Mouse (Mus musculus): ENCODE results near the gene Leng9.

The Leng9 gene

DNA sequence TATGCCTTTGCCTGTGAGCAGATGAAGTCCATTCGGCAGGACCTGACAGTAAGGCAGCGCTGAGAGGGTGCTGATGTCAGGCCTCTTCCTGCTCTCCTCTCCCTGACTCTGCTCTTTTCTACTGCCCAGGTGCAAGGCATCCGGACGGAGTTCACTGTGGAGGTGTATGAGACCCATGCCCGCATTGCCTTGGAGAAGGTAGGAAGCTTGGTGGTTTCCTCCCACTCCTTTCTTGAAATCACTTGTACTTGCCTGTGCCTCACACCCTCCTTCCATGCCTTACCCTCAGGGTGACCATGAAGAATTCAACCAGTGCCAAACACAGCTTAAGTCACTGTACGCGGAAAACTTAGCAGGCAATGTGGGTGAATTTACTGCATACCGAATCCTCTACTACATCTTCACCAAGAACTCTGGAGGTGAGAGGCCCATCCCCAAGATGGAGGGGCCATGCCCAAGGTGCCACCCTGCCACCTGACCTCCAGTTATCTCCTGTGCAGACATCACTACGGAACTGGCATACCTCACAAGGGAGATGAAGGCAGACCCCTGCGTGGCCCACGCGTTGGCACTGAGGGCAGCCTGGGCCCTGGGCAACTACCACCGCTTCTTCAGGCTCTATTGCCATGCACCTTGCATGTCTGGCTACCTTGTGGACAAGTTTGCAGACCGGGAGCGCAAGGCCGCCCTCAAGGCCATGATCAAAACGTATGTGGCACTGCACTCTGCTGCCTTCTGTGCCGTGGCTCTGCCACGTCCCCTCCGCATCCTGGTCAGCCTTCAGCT, 5.2 kb downstream of the Leng9 start:
- peak in 1 of 2 experiments; percentile 2 for DNase-seq (ENCODE audit: low spot score in 2 of 2)

DNA sequence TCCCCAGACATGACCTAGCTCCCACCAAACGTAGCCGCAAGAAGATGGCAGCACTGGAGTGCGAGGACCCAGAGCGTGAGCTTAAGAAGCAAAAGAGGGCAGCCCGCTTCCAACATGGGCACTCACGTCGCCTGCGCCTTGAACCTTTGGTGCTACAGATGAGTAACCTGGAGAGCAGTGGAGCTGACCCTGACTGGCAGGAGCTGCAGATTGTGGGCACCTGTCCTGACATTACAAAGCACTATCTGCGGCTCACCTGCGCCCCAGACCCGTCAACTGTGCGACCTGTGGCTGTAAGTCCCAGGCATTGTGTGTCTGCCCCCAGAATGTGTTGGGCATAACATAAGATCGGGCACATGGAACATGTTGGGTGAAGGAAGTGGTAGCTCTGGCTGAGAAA, 6.1 kb downstream of the Leng9 start:
- DNase-seq (ENCODE audit: low spot score in 2 of 2): peak in 1 of 2 experiments; percentile 2

DNA sequence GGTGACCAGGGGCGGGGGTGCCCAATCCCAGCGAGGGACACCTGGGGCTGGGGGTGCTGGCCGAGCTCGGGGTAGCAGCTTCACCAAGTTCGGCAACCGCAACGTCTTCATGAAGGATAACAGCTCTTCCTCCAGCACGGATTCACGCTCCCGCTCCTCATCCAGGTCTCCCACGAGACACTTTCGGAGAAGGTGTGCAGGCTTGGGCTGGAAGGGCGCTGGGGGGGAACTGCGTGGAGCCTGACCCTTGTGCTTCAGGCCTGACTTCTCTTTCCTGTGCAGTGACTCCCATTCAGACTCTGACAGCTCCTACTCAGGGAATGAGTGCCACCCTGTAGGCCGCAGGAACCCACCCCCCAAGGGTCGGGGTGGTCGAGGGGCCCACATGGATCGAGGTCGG, 6.7 kb downstream of the Leng9 start:
- peak in 1 of 2 experiments; percentile 1 for DNase-seq (ENCODE audit: low spot score in 2 of 2)

- peak in 1 of 2 experiments; percentile 1 for DNase-seq (ENCODE audit: low spot score in 2 of 2)
These were observed 7.3 kb downstream of the Leng9 start for GRCm38 (mm10) chr7:4142796-4143445.

DNA sequence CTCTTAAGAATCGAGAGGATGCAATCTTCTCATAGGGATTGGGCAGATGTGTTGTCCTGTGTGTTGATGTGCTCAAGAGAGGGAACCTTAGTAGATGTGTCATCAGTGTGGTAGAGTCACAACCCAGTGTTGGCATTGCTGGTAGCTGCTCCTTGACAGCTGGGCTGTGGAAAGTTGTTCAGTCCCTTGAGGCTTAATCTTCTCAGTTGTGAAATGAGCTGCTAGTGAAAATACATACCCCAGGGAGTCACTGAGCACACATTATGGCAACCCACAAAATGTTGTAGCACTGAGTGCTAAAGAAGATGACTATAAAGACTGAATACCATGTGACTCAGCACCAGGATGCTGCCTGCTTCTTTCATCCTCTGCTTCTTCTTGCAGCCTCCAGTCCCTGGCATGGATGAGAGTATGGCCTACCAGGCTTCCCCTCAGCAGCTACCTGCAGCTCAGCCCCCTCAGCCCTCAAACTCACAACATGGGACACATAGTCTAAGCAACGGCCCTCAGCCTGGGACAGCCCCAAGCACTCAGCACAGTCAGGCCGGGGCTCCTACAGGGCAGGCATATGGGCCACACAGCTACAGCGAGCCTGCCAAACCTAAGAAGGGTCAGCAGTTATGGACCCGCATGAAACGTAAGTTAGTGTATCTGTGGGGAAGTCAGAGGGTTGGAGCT, 8.4 kb downstream of the Leng9 start:
- peak in 1 of 2 experiments; percentile 1 for DNase-seq (ENCODE audit: low spot score in 2 of 2)

- DNase-seq (ENCODE audit: low spot score in 2 of 2): peak in 1 of 2 experiments; percentile 0
These were observed 10.8 kb downstream of the Leng9 start for GRCm38 (mm10) chr7:4139391-4139790.

DNA sequence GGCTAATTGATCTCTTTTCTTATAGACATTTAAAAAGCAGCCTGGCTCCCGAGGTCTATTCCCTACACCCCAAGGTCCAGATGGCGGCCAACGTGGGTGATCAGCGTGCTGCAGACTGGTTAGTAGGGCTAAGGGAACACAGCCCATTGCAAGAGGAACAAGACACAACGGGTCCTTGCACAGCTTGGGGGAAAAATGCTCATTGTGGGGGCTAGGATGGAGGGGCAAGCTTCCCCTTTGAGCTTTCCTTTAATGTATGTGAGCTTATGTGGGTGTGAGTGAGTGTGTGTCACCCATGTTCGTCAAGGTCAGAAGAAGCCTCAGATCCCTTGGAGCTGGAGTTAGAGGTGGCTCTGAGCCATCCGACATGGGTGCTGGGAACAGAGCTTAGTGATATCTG, 11.5 kb downstream of the Leng9 start:
- DNase-seq (ENCODE audit: low spot score in 2 of 2): peak in 1 of 2 experiments; percentile 0

DNA sequence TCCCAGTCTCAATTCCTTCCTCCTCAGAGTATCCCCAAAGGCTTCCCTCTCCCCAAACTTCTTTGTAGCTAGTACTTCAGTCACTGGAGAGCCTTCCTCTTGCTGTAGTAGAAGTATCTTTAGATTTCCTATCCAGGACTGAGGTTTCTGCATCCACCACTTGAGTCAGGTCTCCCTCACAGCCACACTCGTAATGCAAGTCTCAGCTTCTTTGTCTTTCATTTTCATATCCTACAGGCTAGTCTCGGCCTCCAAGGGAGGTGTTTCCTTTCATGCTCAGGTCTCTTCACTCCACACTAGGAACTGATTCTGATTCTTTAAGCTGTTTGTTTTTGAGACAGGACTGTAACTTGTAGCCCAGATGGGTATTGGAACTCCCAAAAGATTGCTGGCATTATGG, 12.0 kb downstream of the Leng9 start:
- peak in 1 of 2 experiments; percentile 0 for DNase-seq (ENCODE audit: low spot score in 2 of 2)

GRCm38 (mm10) chr7:4137746-4138145, 12.4 kb downstream of the Leng9 start:
- DNase-seq (ENCODE audit: low spot score in 2 of 2): peak in 1 of 2 experiments; percentile 0

DNA sequence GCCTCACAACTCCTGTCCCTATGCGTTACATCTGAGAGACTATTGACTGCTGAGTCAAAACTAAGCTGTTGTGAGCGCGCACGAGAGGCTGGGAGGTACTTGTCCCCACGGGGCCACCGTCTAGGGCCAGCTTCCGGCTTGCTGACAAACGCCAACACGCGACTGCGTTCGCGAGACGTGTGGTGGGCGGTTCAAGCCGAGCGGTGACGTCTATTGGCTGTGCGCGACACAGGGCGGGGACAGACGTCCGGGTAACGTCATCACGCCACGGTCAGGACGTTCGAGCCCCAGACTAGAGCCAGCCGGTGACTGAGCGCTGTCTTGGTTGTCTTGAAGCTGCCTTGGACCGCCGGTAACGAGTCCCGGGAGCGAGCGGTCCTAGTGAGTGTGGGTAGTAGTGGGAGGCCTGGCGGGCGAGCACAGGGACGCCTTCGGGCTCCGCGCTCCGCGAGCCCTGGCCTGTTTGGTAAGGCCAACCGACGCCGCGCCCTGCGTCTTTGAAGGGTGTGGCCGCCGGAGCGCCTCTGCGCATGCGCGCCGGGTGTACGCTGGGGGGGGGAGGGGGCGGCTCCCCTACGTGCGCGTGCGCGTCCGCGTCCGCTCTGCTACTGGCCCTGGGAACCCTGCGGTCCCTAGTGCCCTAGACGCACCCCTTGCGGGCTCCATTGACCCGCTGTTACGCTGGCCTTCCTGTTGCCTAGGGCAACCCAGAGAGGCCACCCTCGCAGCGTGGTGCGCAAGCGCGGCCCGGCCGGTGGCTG, 13.2 kb downstream of the Leng9 start, which contains the start of gene Leng8:
Leng8 (plus strand) TSS at position 269 of the 761 bp plus-strand sequence.
- peak; percentile 99 for DNase-seq (ENCODE audit: low spot score in 2 of 2)

GRCm38 (mm10) chr7:4136404-4136770, 13.8 kb downstream of the Leng9 start:
- no peak for DNase-seq (ENCODE audit: low spot score in 2 of 2)

- no peak for DNase-seq (ENCODE audit: low spot score in 2 of 2)
These were observed 15.3 kb downstream of the Leng9 start for GRCm38 (mm10) chr7:4134911-4135310.

- DNase-seq (ENCODE audit: low spot score in 2 of 2): no peak
These were observed 17.2 kb downstream of the Leng9 start for GRCm38 (mm10) chr7:4132998-4133397.

DNA sequence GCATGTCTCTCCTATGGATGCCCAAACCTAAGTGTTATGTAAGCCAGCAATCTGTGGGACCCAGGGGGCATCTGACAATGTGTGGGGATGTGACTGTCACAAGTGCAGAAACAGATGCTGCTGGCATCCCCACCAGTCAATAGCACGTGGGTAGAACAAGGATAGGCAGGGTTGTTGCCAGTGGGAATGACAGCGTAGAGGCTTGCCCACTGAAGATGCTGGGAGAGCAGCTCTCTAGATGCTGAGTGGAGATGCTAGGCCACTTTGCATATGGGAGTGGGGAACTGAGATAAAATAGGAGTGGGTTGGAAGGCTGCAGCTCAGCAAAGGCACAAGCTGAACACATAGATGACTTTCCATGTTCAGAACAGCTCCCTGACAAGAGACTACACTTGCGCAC, 17.6 kb downstream of the Leng9 start:
- peak in 1 of 2 experiments; percentile 55 for DNase-seq (ENCODE audit: low spot score in 2 of 2)

GRCm38 (mm10) chr7:4131964-4132363, 18.2 kb downstream of the Leng9 start:
- DNase-seq (ENCODE audit: low spot score in 2 of 2): no peak

DNA sequence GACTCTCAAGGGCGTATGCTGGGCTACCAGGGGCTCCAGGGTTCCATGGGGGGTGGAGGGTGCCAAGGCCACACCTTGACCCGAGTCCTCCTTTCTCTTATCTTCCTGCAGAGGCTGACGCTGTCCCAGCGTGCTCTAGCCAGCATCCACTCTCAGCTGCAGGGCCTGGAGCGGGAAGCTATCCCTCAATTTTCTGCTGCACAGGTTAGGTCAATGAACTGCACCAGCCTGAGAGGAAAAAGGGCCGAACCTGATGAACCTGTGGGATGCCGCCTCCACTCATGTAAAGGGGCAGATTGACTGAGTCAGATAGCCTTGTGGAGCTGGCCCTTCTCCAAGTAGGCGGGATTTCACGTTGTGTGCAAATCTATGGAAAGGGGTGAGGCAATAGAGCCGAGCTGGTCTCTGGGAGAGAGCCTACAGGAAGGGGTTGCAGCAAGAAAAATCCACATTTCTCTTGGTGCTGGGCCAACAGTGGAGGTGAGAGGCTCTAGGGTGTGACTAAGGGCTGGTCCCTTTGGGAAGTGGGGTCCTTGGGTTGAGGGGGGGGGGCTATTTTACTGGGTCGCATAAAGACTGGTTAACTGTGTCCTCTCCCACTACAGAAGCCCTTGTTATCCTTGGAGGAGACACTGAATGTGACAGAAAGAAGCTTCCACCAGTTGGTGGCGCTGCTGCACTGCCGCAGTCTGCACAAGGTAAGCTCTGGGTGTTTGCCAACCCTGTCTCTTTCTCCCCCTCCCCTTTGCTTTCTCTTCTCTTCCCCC, 19.3 kb downstream of the Leng9 start:
- DNase-seq (ENCODE audit: low spot score in 2 of 2): peak in 1 of 2 experiments; percentile 72

DNA sequence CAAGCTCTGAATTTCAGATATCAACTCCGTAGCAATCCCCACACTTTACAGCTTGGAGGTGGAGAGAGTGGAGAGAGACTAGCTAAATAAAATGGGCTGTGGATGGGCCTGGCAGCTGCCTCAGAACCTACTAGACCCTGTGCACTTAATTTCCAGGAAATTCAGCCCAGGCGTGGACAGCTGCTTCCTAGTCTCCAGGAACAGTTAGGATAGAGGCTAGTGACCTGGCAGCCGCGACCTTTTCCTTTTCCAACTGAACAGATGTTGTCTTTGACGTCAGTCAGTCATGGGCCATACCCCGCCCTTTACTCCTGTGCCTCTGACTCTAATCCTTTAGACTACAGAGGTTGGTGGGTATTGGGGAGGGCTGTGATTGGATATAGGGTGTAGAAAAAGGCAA, 21.3 kb downstream of the Leng9 start:
- DNase-seq (ENCODE audit: low spot score in 2 of 2): no peak

GRCm38 (mm10) chr7:4127894-4128293, 22.3 kb downstream of the Leng9 start:
- no peak for DNase-seq (ENCODE audit: low spot score in 2 of 2)

- DNase-seq (ENCODE audit: low spot score in 2 of 2): no peak
These were observed 23.0 kb downstream of the Leng9 start for GRCm38 (mm10) chr7:4126992-4127785.

GRCm38 (mm10) chr7:4125306-4125705, 24.9 kb downstream of the Leng9 start:
- no peak for DNase-seq (ENCODE audit: low spot score in 2 of 2)
